Mouse (Mus musculus): Measurements from ENCODE around the gene 4931406C07Rik. TPM values are rescaled to one million over a fixed set of nuclear protein-coding genes. Genes with fewer than 3 reads are reported as not detected.

4931406C07Rik gene
- polyA plus RNA-seq, 1 experiment, result 11.6 TPM

DNA sequence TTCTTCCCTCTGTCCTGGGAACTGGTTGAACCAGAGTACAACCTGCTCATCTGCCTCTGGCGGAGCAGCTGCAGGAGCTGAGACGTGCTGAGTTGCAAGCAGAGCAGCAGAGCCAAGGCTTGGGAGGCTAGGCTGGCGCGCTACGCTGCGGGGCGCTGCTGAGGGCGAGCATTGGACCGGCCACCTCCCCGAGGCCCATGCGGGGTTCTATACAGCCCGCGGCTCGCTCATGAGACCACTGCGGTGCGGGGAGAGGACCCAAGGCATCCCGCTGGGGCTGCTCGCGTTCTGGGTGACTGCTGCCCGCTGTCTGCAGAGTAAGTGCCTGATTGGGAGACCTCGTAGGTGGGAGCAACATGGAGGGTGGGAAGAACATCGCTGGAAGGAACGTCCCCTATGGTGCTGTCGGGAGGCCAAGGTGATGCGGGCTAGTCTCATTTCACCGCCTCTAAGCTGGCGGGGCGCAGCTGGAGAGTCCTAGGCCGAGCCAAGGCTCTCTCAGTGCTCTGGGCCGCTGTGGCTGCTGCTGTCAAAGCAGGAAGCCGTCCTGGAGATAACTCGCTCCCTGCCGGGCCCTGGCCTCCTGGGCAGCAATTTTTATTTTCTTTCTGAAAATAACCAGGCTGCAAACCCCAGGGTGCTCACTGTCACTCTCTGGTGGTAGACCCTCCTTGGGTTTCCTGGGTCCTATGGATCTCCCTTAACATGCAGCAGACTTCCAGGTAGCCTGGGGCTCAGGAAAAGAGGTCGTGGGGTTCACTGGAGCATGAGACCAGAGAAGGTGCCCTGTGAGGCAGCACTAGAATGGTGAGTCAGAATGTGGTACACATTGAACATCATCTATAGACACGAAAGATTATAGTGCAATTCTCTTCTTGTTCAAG is 67.0 kb downstream of the 4931406C07Rik start, which contains the start of gene Vstm5:
Gene Vstm5 (plus strand): TSS at position 4 of the 884 bp plus-strand sequence.
- Histone ChIP-seq H3K79me2 (ENCODE audit: control insufficient read depth, insufficient read depth) (no peaks in the 10 kb centered on the region), H3K4me2 (ENCODE audit: low read depth) (no peak within 1 kb of the TSS), H3K4me3 (no peak within 1 kb of the TSS), H3ac (ENCODE audit: control insufficient read depth, insufficient read length) (no peak within 1 kb of the TSS), H3K27me3 (ENCODE audit: control insufficient read depth, insufficient read depth, insufficient read length) (peaks cover 4% of the 10 kb centered on the region), H3K36me3 (ENCODE audit: control insufficient read depth, insufficient read depth) (no peaks in the 10 kb centered on the region)
- TF ChIP-seq MYOD1 (IDR thresholded peaks at IDR 0.05; ENCODE audit: control insufficient read depth in 1 of 3, insufficient read length in 2 of 3, low read depth in 2 of 3) (no peak), CEBPB (IDR thresholded peaks at IDR 0.05; ENCODE audit: insufficient read depth, poor library complexity, severe bottlenecking) (no peak), REST (IDR thresholded peaks at IDR 0.05; ENCODE audit: insufficient read depth, insufficient read length) (no peak), MAX (IDR thresholded peaks at IDR 0.05; ENCODE audit: low read depth) (no peak)

- H3K36me3 ChIP-seq (ENCODE audit: control insufficient read depth, insufficient read depth), result no peaks in the 10 kb centered on the region
- no peak overlapping the region for H3K4me2 ChIP-seq (ENCODE audit: low read depth)
- no peak overlapping the region for H3ac ChIP-seq (ENCODE audit: control insufficient read depth, insufficient read length)
- no peaks in the 10 kb centered on the region for H3K79me2 ChIP-seq (ENCODE audit: control insufficient read depth, insufficient read depth)
- TF ChIP-seq USF1 (IDR thresholded peaks at IDR 0.05; ENCODE audit: low read depth) (no peak), E2F4 (IDR thresholded peaks at IDR 0.05; ENCODE audit: insufficient read depth) (no peak), REST (IDR thresholded peaks at IDR 0.05; ENCODE audit: insufficient read depth, insufficient read length) (no peak), SRF (IDR thresholded peaks at IDR 0.05; ENCODE audit: control insufficient read depth, insufficient read length, low read depth) (no peak)
- H3K27me3 ChIP-seq (ENCODE audit: control insufficient read depth, insufficient read depth, insufficient read length), result peaks cover 1% of the 10 kb centered on the region
- no peak overlapping the region for H3K4me3 ChIP-seq
Observed at GRCm38 (mm10) chr9:15238297-15238990, 67.8 kb downstream of the 4931406C07Rik start.

GRCm38 (mm10) chr9:15237516-15238296 is 68.5 kb downstream of the 4931406C07Rik start:
- no peak overlapping the region for H3ac ChIP-seq (ENCODE audit: control insufficient read depth, insufficient read length)
- no peaks in the 10 kb centered on the region for H3K79me2 ChIP-seq (ENCODE audit: control insufficient read depth, insufficient read depth)
- no peaks in the 10 kb centered on the region for H3K27me3 ChIP-seq (ENCODE audit: control insufficient read depth, insufficient read depth, insufficient read length)
- H3K4me2 ChIP-seq (ENCODE audit: low read depth), result no peak overlapping the region
- TF ChIP-seq MYOD1 (IDR thresholded peaks at IDR 0.05; ENCODE audit: control insufficient read depth in 1 of 3, insufficient read length in 2 of 3, low read depth in 2 of 3), result no peak
- no peak for TF ChIP-seq MYOG (IDR thresholded peaks at IDR 0.05; ENCODE audit: control insufficient read depth in 1 of 3, insufficient read depth in 1 of 3, insufficient read length in 2 of 3, low read depth in 2 of 3)
- TF ChIP-seq POLR2A (IDR thresholded peaks at IDR 0.05; ENCODE audit: insufficient read length, low read depth), result no peak
- no peak for TF ChIP-seq USF1 (IDR thresholded peaks at IDR 0.05; ENCODE audit: low read depth)
- no peak for TF ChIP-seq E2F4 (IDR thresholded peaks at IDR 0.05; ENCODE audit: insufficient read depth)
- TF ChIP-seq TCF12 (IDR thresholded peaks at IDR 0.05; ENCODE audit: insufficient read depth, poor library complexity, severe bottlenecking), result no peak
- TF ChIP-seq POLR2AphosphoS2 (IDR thresholded peaks at IDR 0.05; ENCODE audit: insufficient read length, low read depth), result no peak
- H3K36me3 ChIP-seq (ENCODE audit: control insufficient read depth, insufficient read depth), result no peaks in the 10 kb centered on the region
- no peak overlapping the region for H3K4me3 ChIP-seq

DNA sequence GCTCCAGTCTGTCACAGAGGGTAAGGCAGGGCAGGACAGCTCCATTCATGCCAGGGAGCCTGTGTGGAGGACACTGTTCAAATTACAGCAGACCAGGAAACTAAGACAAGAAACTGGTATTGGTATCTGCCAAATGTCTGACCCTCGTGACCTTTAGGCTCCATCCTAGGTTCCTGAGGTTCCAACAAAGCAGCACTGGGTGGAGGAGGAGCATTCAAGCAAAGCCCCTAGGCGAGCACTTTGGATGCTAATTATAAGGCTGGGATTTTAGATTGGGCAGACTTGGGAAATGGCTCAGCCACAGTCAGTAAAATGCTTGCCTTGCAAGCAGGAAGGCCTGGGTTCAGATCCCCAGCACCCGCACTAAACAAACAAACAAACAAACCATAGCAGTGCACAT is 70.3 kb downstream of the 4931406C07Rik start:
- TF ChIP-seq POLR2A (IDR thresholded peaks at IDR 0.05; ENCODE audit: insufficient read length, low read depth), result no peak
- TF ChIP-seq MYOG (IDR thresholded peaks at IDR 0.05; ENCODE audit: control insufficient read depth in 1 of 3, insufficient read depth in 1 of 3, insufficient read length in 2 of 3, low read depth in 2 of 3), result no peak
- no peak for TF ChIP-seq TCF12 (IDR thresholded peaks at IDR 0.05; ENCODE audit: insufficient read depth, poor library complexity, severe bottlenecking)
- no peak for TF ChIP-seq SRF (IDR thresholded peaks at IDR 0.05; ENCODE audit: control insufficient read depth, insufficient read length, low read depth)
- no peak for TF ChIP-seq E2F4 (IDR thresholded peaks at IDR 0.05; ENCODE audit: insufficient read depth)
- TF ChIP-seq POLR2AphosphoS2 (IDR thresholded peaks at IDR 0.05; ENCODE audit: insufficient read length, low read depth), result no peak
- no peak for TF ChIP-seq TCF3 (IDR thresholded peaks at IDR 0.05; ENCODE audit: insufficient read length, low read depth)
- no peak for TF ChIP-seq USF1 (IDR thresholded peaks at IDR 0.05; ENCODE audit: low read depth)
- no peak for TF ChIP-seq REST (IDR thresholded peaks at IDR 0.05; ENCODE audit: insufficient read depth, insufficient read length)
- TF ChIP-seq CEBPB (IDR thresholded peaks at IDR 0.05; ENCODE audit: insufficient read depth, poor library complexity, severe bottlenecking), result no peak
- TF ChIP-seq MAX (IDR thresholded peaks at IDR 0.05; ENCODE audit: low read depth), result no peak
- Histone ChIP-seq H3K4me2 (ENCODE audit: low read depth) (no peak overlapping the region), H3K27me3 (ENCODE audit: control insufficient read depth, insufficient read depth, insufficient read length) (no peaks in the 10 kb centered on the region), H3K4me3 (no peak overlapping the region), H3K79me2 (ENCODE audit: control insufficient read depth, insufficient read depth) (no peaks in the 10 kb centered on the region), H3ac (ENCODE audit: control insufficient read depth, insufficient read length) (no peak overlapping the region), H3K36me3 (ENCODE audit: control insufficient read depth, insufficient read depth) (no peaks in the 10 kb centered on the region)
